Mouse (Mus musculus): Measurements from ENCODE around the gene Sec24d. TPM values are rescaled to one million over a fixed set of nuclear protein-coding genes. Genes with fewer than 3 reads are reported as not detected.
A peak's percentile ranks its signal among the peaks of the same experiment; 100 is the strongest.

The Sec24d gene
- 10 to 100 TPM; 20.1 to 23.0 TPM for total RNA-seq (2021)
- long read RNA-seq, experiment 1, transcript Sec24d-201 (23 exons, 3,903 nt): major isoform, 11 of 15 reads
- long read RNA-seq, experiment 1, partial matches to known transcripts: 3 of 15 reads
- long read RNA-seq, experiment 1, other reads (novel, unspliced or antisense): 1 of 15 reads
- long read RNA-seq, experiment 2, transcript Sec24d-201 (23 exons, 3,903 nt): major isoform, 9 of 16 reads
- long read RNA-seq, experiment 2, partial matches to known transcripts: 5 of 16 reads
- long read RNA-seq, experiment 2, other reads (novel, unspliced or antisense): 2 of 16 reads

DNA sequence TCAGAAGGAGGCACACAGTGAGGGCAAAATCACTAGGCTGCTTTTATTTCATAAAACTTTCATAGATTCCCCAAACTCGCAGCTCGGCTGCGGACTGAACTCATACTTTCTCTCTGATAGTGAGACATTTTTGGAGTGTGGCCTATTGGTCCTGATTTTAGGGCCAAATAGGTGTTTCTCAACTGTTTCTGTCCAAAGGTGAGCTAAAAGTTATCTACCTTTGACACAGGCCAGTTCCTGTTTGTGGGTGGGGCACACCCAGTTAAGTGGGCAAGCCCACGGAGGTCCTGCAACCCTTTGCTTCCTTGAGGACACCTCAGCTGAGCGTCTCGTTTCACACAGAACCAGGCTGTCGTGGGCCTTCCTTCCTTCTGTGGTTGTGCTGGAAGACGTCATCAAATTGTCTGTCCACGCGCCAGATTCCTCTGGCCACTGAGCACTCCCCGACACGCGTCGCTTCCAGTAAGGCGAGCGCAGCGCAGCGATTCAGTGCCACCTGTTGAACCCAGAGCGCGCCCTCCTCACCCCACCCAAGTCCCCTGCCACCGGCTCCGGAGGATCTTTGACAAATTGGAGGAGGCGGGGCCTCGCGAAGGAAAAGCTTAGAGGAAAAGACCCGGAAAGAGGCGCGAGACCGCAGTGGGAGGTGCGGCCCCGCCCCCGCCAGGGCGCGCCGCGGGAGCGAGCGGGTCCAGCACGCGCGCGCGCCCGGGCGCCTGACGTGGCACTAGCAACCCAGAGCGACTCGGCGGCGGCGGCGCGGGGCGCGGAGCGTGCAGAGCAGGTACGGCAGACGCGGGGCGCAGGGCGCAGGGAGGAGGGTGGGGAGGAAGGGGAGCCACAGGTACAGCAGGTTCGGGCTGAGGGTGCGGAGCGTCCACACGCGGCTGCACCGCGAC, at the start of gene Sec24d:
Sec24d (plus strand) TSS at position 703 of the 899 bp plus-strand sequence.
- peak; percentile 77 to 86 for DNase-seq (ENCODE audit: low spot score in 2 of 2)

DNA sequence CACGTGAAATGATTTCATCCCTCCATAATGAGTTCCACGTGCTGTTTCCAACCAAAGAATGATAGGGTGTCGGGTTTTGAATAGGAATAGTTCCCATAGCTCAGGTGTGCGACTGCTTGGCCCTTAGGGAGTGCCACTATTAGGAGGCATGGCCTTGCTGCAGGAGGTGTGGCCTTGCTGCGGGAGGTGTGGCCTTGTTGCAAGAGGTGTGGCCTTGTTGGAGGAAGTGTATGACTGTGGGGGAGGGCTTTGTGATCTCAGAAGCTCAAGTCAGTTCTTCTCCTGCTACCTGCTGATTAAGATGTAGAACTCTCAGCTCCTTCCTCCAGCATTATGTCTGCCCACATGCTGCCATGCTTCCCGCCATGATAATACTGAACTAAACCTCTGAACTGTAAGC, 48.6 kb upstream of the Sec24d start:
- no peak for DNase-seq (ENCODE audit: low spot score in 2 of 2)

DNA sequence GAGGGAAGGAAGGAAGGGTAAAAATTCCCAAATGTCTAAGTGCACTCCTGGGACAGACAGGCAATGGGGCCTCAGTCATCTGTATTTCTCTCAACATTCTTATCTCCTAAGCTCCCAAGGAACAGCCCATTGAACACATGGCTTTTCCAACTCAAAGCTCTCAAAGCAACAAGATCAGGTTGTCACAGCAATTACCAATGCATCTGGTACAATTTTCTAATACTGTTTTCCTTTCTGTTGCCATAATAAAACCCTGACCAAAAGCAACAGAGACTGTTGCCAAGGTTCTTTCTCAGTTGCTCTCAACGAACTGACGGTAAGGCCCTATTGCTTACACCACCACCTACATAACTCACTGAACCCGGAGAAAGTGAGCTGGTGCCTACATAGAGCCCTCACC, 40.0 kb upstream of the Sec24d start:
- DNase-seq (ENCODE audit: low spot score in 2 of 2): no peak

DNA sequence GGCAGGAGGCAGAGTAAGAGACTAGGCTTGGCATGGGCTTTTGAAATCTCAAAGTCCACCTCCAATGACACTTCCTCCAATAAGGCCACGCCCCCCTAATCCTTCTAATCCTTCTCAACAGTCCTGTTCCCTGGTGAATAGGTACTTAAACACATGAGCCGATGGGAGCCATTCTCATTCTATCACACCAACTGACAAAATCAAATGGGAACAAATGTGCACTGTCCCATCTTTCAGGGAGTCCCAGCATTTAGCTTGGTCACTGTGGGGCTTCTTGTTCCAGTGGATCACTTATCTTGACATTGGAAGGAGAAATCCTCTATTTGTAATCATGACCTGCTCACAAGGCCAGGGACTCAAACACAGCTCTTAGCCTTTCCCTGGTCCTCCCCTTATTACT, 35.6 kb upstream of the Sec24d start:
- DNase-seq (ENCODE audit: low spot score in 2 of 2): no peak

DNA sequence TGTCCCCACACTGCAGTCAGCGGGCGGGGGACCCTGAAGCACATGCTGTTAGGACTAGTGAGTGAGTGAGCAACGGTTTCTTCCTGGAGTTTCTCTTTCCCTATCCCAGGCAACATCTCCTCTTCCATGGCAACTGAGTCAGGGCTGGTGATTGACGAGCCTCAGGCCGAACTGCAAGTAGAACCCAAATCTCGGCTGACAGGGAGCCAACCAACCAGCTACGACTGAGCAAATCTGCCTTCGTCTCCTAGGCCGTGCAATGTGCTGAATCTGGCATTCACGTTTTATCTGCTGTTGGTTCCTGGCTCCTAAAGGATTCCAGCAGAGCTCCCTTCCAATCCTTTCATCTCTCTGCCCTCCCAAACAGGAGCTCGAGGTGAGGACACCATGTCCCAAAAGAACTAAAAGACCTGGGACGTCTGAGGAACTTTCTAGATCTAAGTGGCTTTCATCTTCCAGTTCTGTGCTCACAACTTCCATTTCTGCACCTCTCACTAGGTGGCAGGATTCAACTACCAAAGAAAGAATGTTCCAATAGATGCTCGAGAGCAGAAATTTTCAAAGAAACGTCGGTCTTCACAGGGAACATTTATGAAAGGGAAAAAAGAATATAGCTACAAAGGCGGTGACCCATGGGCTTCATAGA, 32.9 kb upstream of the Sec24d start:
- peak; percentile 26 to 71 for DNase-seq (ENCODE audit: low spot score in 2 of 2)

DNA sequence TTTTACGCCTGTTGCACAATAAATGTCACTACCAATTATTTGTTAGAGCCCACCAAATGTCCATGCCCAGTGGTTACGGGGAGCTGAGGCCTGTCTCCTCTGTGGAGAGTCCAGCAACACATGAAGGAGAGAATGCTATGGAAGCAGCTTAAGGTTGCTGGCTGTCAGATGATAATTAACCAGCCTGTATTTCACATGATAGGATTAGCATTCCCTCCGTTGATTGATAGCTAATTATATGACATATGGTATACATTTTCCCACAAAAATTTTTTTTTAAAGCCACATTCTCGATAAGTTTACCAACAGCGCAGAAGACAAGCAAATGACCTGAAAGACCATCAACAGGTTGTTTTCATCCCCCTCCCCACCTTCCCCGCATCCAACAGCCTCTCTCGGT, 31.8 kb upstream of the Sec24d start:
- no peak for DNase-seq (ENCODE audit: low spot score in 2 of 2)

DNA sequence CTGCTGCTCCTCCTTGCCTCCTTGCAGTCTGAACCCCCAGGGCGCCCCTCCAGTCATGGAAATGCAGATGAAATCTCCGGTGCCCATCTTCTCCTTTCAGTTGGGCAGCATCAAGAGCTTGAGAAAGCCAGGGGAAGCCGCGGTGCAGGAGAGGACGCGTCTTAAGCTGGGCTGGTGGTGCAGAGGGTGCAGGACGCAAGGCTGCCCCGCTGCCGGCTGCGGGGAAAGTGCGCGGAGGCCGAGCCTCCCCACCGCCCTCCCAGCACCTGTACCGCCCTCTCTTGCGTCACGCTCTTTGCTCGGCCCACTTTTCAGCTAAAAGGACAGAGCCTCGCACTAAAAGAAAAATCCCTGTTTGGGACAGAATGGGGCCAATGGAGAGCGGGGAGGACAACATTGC, 31.3 kb upstream of the Sec24d start, which contains the start of gene Synpo2:
Synpo2 (minus strand) TSS at position 229 of the 400 bp plus-strand sequence.
- DNase-seq (ENCODE audit: low spot score in 2 of 2): peak; percentile 16 to 24

DNA sequence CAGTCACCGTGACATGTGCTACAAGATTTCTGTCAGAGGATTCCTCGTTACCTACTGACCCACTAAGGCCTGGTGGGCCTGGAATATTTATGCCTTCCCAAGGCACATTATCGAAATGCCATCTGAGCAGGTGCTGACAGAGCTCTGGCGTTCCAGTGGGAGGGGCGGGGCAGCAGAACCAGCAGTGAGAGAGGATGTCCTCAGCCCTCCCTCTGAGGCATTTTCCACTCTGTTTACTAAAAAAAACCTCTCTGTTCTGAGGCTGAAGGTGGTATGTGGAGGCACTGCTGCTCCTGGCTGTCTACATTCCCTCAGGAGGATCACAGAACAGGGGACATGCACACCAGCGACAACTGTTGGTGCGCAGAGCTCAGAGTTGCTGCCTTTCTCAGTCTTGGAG, 30.2 kb upstream of the Sec24d start:
- no peak for DNase-seq (ENCODE audit: low spot score in 2 of 2)

DNA sequence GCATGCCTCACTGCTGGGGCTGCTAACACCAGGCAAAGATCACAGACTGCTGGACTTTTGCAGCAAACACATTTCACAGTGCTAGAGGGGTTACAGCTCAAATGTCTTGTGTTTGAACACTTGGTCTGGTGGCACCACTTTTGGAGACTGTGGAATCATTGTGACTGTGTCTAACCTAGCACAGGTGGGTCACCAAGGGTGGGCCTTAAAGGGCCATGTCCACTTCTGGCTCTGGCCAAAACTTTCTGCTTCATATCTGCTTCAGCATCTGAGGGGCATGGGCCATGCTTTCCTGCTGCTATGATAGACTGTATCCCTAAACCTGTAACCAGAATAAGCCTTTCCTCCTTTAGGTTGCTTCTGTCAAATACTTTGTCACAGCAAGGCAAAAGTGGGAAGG, 29.8 kb upstream of the Sec24d start:
- DNase-seq (ENCODE audit: low spot score in 2 of 2): no peak

DNA sequence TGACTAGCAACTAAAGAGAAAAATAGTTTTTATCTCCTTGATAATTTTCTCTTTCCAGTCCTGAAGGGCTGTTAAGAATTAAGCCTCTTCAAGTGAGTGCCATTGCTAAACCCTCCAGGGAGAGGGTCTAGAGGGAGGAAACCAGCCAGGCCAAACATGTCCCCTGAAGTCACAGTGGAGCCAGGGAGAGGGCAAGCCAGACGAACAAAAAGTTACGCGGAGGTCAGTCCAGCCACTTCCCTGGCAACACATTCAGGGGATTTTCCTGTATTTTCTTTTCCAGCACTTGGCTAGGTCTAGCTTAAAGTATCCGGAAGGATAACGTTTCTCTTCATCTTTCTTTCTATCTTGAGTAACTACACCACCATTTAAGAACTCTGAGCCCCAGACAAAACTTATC, 22.9 kb upstream of the Sec24d start:
- DNase-seq (ENCODE audit: low spot score in 2 of 2): no peak

DNA sequence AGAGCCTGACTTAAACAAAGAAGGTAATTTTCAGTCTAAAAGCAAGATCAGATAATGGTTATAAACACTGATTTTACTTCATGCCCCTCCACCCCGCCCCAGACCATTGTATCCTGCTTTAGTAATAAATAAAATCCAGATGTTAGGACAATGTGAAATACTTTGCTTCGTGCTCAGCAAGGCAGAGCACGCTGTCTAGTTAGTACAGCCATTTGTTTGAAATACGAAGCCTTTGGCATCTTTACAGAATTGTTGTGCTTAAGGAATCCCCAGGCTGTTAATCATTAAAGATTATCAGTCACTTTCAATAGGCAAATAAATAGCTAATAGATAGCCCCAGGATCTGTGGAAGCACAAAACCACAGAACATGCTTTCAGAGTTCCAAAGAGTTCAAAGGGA, 21.6 kb upstream of the Sec24d start:
- no peak for DNase-seq (ENCODE audit: low spot score in 2 of 2)

DNA sequence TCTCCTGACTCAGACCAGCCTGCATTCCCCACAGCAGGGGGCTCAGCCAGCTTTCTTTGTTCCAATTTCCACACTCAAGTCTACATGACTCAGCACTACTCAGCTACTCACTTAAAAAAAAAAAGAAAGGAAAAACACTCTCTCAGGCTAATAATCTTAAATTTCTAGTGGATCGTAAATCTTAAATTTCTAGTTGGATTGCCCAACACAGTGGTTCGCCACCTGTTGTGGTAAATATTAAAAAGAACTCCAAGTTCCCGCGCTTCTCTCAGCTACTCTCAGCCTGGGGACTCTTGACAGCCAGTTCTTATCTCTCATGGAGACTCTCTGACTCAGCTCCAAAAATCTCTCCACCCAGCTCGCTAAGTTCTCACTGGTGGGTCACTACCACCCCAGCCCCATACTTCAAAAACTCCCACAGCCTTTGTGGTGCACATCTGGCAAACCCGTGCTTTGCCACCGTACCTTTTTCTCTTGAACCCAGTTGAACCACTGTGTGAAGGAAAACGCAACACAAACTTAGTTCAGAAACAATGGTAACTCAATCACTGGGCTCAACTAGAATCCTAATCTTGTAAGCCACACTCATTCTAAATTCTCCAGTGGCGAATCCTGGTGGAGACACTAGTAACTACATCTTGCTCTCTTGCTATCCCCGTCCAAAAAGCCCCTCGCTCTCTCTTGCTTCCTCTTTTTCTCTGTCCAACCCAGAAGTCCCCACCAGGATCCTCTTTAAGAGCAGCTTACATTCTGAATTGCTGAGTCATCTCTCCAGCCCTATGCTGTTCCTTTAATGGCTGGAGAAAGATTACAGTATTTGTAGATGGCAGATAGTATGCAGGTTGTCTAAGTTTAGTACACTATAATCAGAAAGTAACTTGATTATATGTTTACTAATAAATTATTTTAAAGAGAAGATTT, 10.8 kb upstream of the Sec24d start:
- no peak for DNase-seq (ENCODE audit: low spot score in 2 of 2)

DNA sequence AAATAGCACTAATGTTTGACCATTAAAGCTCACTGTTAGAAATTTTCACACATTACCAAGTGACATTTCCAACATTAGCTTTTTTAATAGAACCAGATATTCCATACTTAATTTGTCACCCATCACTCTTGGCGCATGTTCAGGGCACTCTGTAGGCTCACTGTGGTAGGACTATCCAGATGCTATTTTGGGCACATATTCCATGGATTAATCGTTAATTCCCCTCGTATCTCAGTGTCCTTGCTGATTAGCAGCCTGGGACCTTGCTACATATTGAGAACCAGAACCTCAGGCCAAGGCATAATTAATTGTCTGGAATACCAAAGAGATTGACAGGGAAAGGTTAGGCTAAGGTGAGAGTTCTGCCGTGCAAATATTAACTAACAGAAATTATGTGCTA, 8.5 kb upstream of the Sec24d start:
- no peak for DNase-seq (ENCODE audit: low spot score in 2 of 2)

DNA sequence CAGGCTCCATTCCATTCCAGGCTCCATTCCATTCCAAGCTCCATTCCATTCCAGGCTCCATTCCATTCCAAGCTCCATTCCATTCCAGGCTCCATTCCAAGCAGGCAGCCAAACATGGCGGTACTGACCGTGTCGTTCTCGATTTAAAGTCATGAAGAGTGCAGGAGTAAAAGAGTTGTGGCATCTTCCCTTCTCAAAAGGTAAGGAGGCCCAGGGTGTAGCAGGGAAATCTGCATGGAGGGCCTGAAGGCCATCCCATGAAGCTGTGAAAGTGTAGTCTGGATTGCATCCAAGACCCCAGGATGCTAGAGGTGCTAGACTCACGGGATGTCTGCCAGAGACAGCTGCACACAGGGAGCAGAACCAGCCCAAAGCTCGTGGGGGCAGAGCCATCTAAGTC, 2.5 kb upstream of the Sec24d start:
- DNase-seq (ENCODE audit: low spot score in 2 of 2): peak; percentile 19 to 42

DNA sequence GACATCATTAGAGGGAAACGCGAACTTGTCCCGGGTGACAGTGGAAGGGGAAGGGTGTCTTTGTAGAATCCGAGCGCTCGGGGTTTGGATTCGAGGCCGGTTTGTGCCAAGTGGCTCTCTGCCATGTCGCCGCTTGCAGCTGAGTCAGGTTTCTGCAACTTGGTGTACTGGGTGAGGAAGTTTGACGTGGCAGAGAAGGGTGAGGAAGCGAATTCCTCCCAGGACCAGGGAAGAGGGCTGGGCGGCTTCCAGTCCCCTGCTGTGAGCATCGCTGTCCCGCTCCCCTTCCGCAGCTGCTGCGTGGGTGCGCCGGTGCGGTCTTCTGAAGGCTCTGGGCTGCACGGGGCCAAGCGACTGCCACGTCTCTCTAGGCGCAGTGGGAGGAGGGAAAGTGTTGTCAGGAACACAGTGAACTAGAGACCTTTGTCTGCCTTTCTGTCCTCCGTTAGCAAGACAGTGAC, 516 bp downstream of the Sec24d start:
- peak; percentile 39 to 54 for DNase-seq (ENCODE audit: low spot score in 2 of 2)

DNA sequence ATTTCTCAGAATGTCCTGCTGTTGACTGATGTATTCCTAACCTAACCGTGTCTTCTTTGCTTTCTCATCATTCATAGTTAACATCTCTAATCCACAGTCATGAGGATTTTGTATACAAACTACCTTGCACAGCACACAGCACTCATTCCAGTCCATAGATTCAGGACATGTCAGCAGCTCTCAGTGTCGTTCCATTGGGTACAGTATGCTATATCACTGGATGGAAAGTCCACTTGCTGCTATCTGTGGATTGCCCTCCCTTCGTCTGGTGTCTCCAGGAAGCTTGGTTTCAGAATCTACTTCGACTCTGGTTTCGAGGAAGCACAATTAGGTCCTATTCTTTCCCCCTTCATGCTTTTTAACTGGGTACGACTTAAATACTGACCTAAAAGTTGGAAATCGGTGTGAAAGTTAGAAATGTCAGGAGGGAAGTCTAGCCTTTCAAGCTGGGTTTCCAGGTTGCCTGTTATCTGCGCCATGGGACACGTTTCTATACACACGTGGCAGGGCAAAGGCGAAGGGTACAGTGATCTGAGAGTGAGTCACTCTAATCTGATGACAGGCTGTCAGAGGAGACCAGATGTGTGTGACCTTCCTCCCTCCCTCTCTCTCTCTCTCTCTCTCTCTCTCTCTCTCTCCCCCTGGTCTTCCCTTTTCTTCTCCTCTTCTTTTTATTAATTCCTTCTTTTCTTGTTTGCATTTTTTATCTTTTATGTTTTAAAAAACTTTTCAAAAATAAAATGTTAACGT, 15.8 kb downstream of the Sec24d start:
- DNase-seq (ENCODE audit: low spot score in 2 of 2): no peak

DNA sequence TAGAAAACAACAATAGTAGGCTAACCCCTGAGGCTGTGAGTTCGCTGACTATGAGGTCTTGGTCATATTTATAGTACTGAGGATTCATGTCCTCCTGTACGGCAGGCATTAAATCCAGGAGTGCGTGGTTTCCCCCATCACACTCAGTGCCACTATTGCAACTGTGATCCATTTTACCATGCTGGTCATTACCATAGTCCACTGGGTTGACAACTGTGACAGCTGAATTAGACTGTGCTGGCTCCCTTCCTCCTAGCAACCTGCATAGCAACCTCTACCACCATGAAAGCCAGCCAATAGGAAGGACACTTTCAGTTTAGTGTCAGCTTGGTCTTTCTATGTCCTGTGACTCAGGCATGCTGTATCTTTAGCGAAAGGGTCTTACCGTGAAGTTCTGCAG, 17.0 kb downstream of the Sec24d start:
- no peak for DNase-seq (ENCODE audit: low spot score in 2 of 2)

DNA sequence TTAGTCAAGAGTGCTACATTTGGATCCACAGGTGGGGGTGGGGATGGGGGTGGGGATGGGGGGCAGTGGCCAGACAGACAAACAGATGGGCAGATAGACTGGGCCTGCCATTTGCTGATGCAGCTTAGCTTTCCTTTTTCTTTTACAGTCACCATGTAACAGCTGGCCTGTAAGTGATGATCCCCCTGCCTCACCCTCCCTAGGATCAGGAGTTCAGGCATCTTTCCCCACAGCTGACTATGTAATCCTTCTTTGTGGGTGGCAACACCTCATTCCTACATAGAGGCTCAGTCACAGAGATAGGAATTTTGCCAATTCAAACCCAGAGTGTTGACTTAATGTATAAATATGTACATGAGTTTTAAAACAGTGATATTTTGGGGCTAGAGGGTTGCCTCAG, 18.4 kb downstream of the Sec24d start:
- no peak for DNase-seq (ENCODE audit: low spot score in 2 of 2)

DNA sequence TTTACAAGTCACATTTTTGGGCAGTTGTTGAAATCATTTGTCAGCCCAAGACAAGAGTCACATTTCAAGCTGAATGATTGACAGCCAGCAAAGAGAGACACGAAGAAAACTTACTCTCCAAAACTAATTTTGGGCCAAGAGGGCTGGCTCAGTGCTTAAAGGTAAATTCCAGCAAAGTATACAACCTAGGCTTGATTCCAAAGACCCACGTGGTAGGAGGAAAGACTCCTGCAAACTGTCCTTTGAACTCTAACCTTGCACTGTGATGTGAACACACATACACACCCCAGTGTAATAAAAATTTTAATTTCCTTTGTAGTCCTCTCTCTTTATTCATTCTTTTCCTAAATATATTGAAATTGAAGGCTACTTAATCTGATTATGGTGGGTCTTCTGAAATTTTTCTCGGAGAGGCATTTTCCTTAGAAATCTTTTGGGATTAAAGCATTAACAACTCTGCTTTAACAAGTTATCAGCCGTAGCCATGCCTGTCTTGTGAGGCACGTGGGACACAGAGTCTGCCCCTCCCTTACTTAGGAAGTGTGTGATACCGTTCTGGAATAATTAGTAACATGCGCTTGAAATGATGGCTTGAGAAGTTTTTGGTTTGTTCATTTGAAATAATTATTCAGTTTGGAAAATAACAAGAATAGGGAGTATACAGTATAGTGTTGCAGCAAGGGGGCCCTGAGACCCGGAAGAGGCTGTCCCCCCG, 21.8 kb downstream of the Sec24d start:
- no peak for DNase-seq (ENCODE audit: low spot score in 2 of 2)

Data from layer of hippocampus, postnatal 14 days (tissue).